Mouse (Mus musculus): ENCODE measurements around the gene Exoc2. TPM values are rescaled to one million over a fixed set of nuclear protein-coding genes. Genes with fewer than 3 reads are reported as not detected.

Gene Exoc2
- polyA plus RNA-seq, 1 experiment, result 10.8 TPM

GRCm38 (mm10) chr13:30865486-30865885 is 108.4 kb downstream of the Exoc2 start:
- Histone ChIP-seq H3K79me3 (ENCODE audit: low read depth) (no peaks in the 10 kb centered on the region), H3ac (ENCODE audit: control insufficient read depth, insufficient read length, low read depth) (no peak overlapping the region), H3K27me3 (ENCODE audit: control insufficient read depth, insufficient read depth, insufficient read length) (no peaks in the 10 kb centered on the region), H3K36me3 (ENCODE audit: control insufficient read depth, insufficient read depth) (peaks cover 8% of the 10 kb centered on the region), H3K4me3 (ENCODE audit: insufficient read depth, poor library complexity, severe bottlenecking) (no peak overlapping the region), H3K79me2 (ENCODE audit: control insufficient read depth, insufficient read depth) (no peaks in the 10 kb centered on the region)
- TF ChIP-seq FOSL1 (IDR thresholded peaks at IDR 0.05; ENCODE audit: insufficient read depth, low read length, poor library complexity, severe bottlenecking) (no peak), MYOD1 (IDR thresholded peaks at IDR 0.05; ENCODE audit: control insufficient read depth, insufficient read length, low read depth) (no peak), MYOG (IDR thresholded peaks at IDR 0.05; ENCODE audit: control insufficient read depth, extremely low read depth, insufficient read length) (no peak), USF1 (IDR thresholded peaks at IDR 0.05; ENCODE audit: low read depth) (no peak), MAX (IDR thresholded peaks at IDR 0.05) (no peak), CEBPB (IDR thresholded peaks at IDR 0.05; ENCODE audit: low read depth) (no peak), CTCF (IDR thresholded peaks at IDR 0.05; ENCODE audit: control insufficient read depth, insufficient read depth, insufficient read length) (no peak)

- Histone ChIP-seq H3K79me2 (ENCODE audit: control insufficient read depth, insufficient read depth) (no peaks in the 10 kb centered on the region), H3K4me3 (ENCODE audit: insufficient read depth, poor library complexity, severe bottlenecking) (no peak overlapping the region), H3K79me3 (ENCODE audit: low read depth) (no peaks in the 10 kb centered on the region), H3K27me3 (ENCODE audit: control insufficient read depth, insufficient read depth, insufficient read length) (no peaks in the 10 kb centered on the region), H3K36me3 (ENCODE audit: control insufficient read depth, insufficient read depth) (peaks cover 8% of the 10 kb centered on the region), H3ac (ENCODE audit: control insufficient read depth, insufficient read length, low read depth) (no peak overlapping the region)
- TF ChIP-seq MAX (IDR thresholded peaks at IDR 0.05), result no peak
- TF ChIP-seq MYOD1 (IDR thresholded peaks at IDR 0.05; ENCODE audit: control insufficient read depth, insufficient read length, low read depth), result no peak
- TF ChIP-seq CEBPB (IDR thresholded peaks at IDR 0.05; ENCODE audit: low read depth), result no peak
- TF ChIP-seq FOSL1 (IDR thresholded peaks at IDR 0.05; ENCODE audit: insufficient read depth, low read length, poor library complexity, severe bottlenecking), result no peak
These were observed 109.9 kb downstream of the Exoc2 start for GRCm38 (mm10) chr13:30864042-30864441.

DNA sequence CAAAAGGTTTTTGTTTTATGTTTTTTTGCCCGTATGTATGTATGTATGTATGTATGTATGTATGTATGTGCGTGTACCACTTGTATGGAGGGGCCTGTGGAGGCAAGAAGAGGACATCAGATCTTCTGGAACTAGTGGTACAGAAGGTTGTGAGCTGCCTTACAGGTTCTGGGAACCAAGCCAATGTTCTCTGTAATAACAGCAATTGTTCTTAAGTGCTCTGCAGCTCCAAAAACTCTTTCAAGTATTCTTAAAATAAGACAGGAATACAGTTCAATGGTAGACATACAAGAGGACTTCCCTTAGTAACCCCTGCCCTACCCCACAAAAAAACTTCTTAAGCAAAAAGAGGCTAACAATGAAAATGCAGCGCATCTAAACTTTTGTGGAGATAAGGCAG is 115.5 kb downstream of the Exoc2 start:
- Histone ChIP-seq H3K79me2 (ENCODE audit: control insufficient read depth, insufficient read depth) (no peaks in the 10 kb centered on the region), H3K36me3 (ENCODE audit: control insufficient read depth, insufficient read depth) (no peaks in the 10 kb centered on the region), H3K79me3 (ENCODE audit: low read depth) (no peaks in the 10 kb centered on the region), H3K27me3 (ENCODE audit: control insufficient read depth, insufficient read depth, insufficient read length) (no peaks in the 10 kb centered on the region), H3K4me3 (ENCODE audit: insufficient read depth, poor library complexity, severe bottlenecking) (no peak overlapping the region), H3ac (ENCODE audit: control insufficient read depth, insufficient read length, low read depth) (no peak overlapping the region)
- TF ChIP-seq USF1 (IDR thresholded peaks at IDR 0.05; ENCODE audit: low read depth), result no peak
- no peak for TF ChIP-seq FOSL1 (IDR thresholded peaks at IDR 0.05; ENCODE audit: insufficient read depth, low read length, poor library complexity, severe bottlenecking)

DNA sequence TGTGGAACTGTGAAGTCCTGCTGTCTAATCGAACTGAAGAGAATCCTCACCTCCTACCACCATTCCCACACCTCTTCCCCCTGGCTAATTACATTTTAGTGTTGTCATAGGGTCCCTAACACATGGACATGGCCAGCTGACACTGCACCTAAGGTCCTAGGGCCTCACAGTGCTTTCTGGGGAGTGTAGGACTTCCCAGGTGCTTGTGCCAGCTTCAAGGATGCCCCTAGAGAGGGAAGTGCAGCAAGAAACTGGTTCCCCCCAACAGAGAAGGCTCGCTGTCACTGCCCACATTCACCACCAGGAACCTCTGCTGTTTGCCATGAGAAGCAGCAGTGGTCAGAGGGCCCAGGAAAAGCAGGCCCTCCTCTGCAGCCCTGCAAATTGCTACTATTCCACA is 123.2 kb downstream of the Exoc2 start:
- no peak overlapping the region for H3ac ChIP-seq (ENCODE audit: control insufficient read depth, insufficient read length, low read depth)
- H3K4me3 ChIP-seq (ENCODE audit: insufficient read depth, poor library complexity, severe bottlenecking), result no peak overlapping the region
- no peaks in the 10 kb centered on the region for H3K27me3 ChIP-seq (ENCODE audit: control insufficient read depth, insufficient read depth, insufficient read length)
- H3K36me3 ChIP-seq (ENCODE audit: control insufficient read depth, insufficient read depth), result no peaks in the 10 kb centered on the region
- no peaks in the 10 kb centered on the region for H3K79me3 ChIP-seq (ENCODE audit: low read depth)
- TF ChIP-seq CTCF (IDR thresholded peaks at IDR 0.05; ENCODE audit: control insufficient read depth, insufficient read depth, insufficient read length) (no peak), USF1 (IDR thresholded peaks at IDR 0.05; ENCODE audit: low read depth) (no peak), MAX (IDR thresholded peaks at IDR 0.05) (no peak), CEBPB (IDR thresholded peaks at IDR 0.05; ENCODE audit: low read depth) (no peak), FOSL1 (IDR thresholded peaks at IDR 0.05; ENCODE audit: insufficient read depth, low read length, poor library complexity, severe bottlenecking) (no peak), MYOD1 (IDR thresholded peaks at IDR 0.05; ENCODE audit: control insufficient read depth, insufficient read length, low read depth) (no peak), MYOG (IDR thresholded peaks at IDR 0.05; ENCODE audit: control insufficient read depth, extremely low read depth, insufficient read length) (no peak)
- H3K79me2 ChIP-seq (ENCODE audit: control insufficient read depth, insufficient read depth), result no peaks in the 10 kb centered on the region

DNA sequence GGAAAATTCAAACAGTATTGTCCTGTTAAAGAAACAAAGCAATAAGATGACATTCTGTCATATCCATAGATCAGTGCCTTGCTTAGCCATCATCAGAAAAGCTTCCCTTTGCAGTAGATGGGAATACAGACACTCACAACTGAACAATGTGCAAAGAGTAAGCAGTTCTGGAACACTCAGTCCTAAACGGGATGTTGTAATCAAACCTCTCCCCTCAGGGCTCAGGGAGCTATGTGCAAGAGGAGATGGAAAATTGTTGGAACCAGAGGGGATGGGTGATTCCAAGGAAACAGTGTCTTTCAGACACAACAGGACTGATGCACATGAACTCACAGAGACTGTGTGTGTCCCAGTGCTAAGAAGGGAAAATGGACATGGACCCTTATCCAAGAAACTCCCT is 125.9 kb downstream of the Exoc2 start:
- Histone ChIP-seq H3K27me3 (ENCODE audit: control insufficient read depth, insufficient read depth, insufficient read length) (no peaks in the 10 kb centered on the region), H3K79me3 (ENCODE audit: low read depth) (no peaks in the 10 kb centered on the region), H3ac (ENCODE audit: control insufficient read depth, insufficient read length, low read depth) (no peak overlapping the region), H3K36me3 (ENCODE audit: control insufficient read depth, insufficient read depth) (no peaks in the 10 kb centered on the region), H3K4me3 (ENCODE audit: insufficient read depth, poor library complexity, severe bottlenecking) (no peak overlapping the region), H3K79me2 (ENCODE audit: control insufficient read depth, insufficient read depth) (no peaks in the 10 kb centered on the region)
- TF ChIP-seq USF1 (IDR thresholded peaks at IDR 0.05; ENCODE audit: low read depth) (no peak), MYOD1 (IDR thresholded peaks at IDR 0.05; ENCODE audit: control insufficient read depth, insufficient read length, low read depth) (no peak), MYOG (IDR thresholded peaks at IDR 0.05; ENCODE audit: control insufficient read depth, extremely low read depth, insufficient read length) (no peak), CTCF (IDR thresholded peaks at IDR 0.05; ENCODE audit: control insufficient read depth, insufficient read depth, insufficient read length) (no peak), FOSL1 (IDR thresholded peaks at IDR 0.05; ENCODE audit: insufficient read depth, low read length, poor library complexity, severe bottlenecking) (no peak), CEBPB (IDR thresholded peaks at IDR 0.05; ENCODE audit: low read depth) (no peak), MAX (IDR thresholded peaks at IDR 0.05) (no peak)

- no peak overlapping the region for H3K4me3 ChIP-seq (ENCODE audit: insufficient read depth, poor library complexity, severe bottlenecking)
- no peak overlapping the region for H3ac ChIP-seq (ENCODE audit: control insufficient read depth, insufficient read length, low read depth)
- no peaks in the 10 kb centered on the region for H3K27me3 ChIP-seq (ENCODE audit: control insufficient read depth, insufficient read depth, insufficient read length)
- TF ChIP-seq MYOG (IDR thresholded peaks at IDR 0.05; ENCODE audit: control insufficient read depth, extremely low read depth, insufficient read length) (no peak), MYOD1 (IDR thresholded peaks at IDR 0.05; ENCODE audit: control insufficient read depth, insufficient read length, low read depth) (no peak), FOSL1 (IDR thresholded peaks at IDR 0.05; ENCODE audit: insufficient read depth, low read length, poor library complexity, severe bottlenecking) (no peak), CTCF (IDR thresholded peaks at IDR 0.05; ENCODE audit: control insufficient read depth, insufficient read depth, insufficient read length) (no peak)
- no peaks in the 10 kb centered on the region for H3K79me3 ChIP-seq (ENCODE audit: low read depth)
- no peaks in the 10 kb centered on the region for H3K79me2 ChIP-seq (ENCODE audit: control insufficient read depth, insufficient read depth)
- H3K36me3 ChIP-seq (ENCODE audit: control insufficient read depth, insufficient read depth), result no peaks in the 10 kb centered on the region
These were observed 127.4 kb downstream of the Exoc2 start for GRCm38 (mm10) chr13:30846506-30846905.

Data from C2C12 (cell line).